Mouse (Mus musculus) bone marrow, adult 2 months (tissue): ENCODE measurements around the gene Sgsh. TPM values are rescaled to one million over a fixed set of nuclear protein-coding genes. Genes with fewer than 3 reads are reported as not detected.
A peak's percentile ranks its signal among the peaks of the same experiment; 100 is the strongest.
"Not testable (repeated sequence)": the region's sequence is repeated elsewhere in the genome, so short reads cannot be mapped to it uniquely, and the experiment has no call there.

Experiments
- H3K27ac ChIP-seq: fragments of 200-500 bp; 2 replicates; pipeline ENCODE4 v1.5.1; 2012; ENCODE audit warnings: low read depth, mild to moderate bottlenecking, control low read depth, inconsistent platforms, low read length; ENCODE audit not compliant: control insufficient read depth, poor library complexity, insufficient read depth
- H3K4me1 ChIP-seq: fragments of 200-500 bp; 2 replicates; pipeline ENCODE4 v1.6.1; 2011; ENCODE audit warnings: low read length; ENCODE audit not compliant: control insufficient read depth, insufficient read depth
- H3K4me3 ChIP-seq: fragments of 200-500 bp; replicated peaks from 2 replicates; pipeline ENCODE3; 2011; ENCODE audit warnings: mild to moderate bottlenecking, low read depth, low read length, control low read depth; ENCODE audit not compliant: control insufficient read depth
- CTCF ChIP-seq: fragments of 200-500 bp; IDR thresholded peaks from 2 replicates; pipeline ENCODE4 v1.5.1; 2011; ENCODE audit warnings: low read length, control low read depth; ENCODE audit not compliant: control insufficient read depth, insufficient read depth
- POLR2A ChIP-seq: fragments of 200-500 bp; IDR thresholded peaks from 2 replicates; pipeline ENCODE4 v1.6.1; 2011; ENCODE audit warnings: low read depth, mild to moderate bottlenecking, control low read depth, low read length, borderline replicate concordance; ENCODE audit not compliant: control insufficient read depth
- WGBS: fragments of 180-500 bp; shearing (Covaris S2); methylation state at CpG from one replicate; pipeline ENCODE4 v1.1.7; 2018; 5-methylcytosine and 5-hydroxymethylcytosine counted together
- polyA plus RNA-seq: library from polyadenylated mRNA; stranded (reverse); fragments of >200 nt; gene quantifications from 2 replicates; pipeline ENCODE4 v1.2.4, GENCODE M21; 2011; ENCODE audit warnings: low replicate concordance; ENCODE audit not compliant: missing spikeins, insufficient read depth, insufficient read length

Sgsh gene
- polyA plus RNA-seq, 1 experiment: 12.0 TPM

DNA sequence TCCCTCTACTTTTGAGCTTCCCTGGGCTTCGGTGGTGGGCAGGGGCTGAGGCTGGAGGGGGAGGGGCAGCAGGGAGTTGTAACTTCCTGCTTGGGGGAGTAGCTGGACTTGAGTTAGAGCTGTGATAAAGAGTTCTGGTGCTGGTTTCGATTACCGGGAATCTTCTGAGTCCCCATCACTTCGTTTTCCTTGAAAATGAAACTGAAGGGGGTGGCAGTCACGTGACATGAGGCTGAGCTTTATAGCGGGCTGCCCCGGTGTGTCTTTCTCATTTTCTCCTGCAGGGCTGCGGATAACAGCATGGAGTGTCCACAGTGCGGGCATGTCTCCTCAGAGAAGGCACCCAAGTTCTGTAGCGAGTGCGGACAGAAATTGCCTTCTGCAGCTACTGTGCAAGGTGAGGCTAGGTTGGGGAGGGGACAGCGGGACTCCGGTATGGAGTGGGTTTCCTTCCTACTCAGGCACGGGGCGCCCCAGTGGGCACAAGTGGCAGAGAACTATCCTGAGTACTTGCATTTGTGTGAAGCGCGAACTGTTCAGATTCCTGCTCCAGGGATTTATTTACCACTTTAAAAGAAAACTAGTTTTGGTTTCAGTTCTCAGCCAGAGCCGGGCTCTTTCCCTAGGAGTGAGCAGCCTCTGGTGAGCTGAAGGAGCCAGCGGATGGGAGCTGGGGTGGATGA lies 37.6 kb upstream of the Sgsh start, which contains the start of gene Rnf213:
TSS of gene Rnf213 (plus strand) at position 301 of the 683 bp plus-strand sequence.
- WGBS: under 1% methylated on average over 19 of the region's 19 CpGs
- Histone ChIP-seq H3K27ac (peak within 1 kb of the TSS; percentile 94), H3K4me1 (peaks cover 4% of the 10 kb centered on the region), H3K4me3 (peak within 1 kb of the TSS; percentile 88)
- TF ChIP-seq CTCF (no peak), POLR2A (peak; percentile 41)

DNA sequence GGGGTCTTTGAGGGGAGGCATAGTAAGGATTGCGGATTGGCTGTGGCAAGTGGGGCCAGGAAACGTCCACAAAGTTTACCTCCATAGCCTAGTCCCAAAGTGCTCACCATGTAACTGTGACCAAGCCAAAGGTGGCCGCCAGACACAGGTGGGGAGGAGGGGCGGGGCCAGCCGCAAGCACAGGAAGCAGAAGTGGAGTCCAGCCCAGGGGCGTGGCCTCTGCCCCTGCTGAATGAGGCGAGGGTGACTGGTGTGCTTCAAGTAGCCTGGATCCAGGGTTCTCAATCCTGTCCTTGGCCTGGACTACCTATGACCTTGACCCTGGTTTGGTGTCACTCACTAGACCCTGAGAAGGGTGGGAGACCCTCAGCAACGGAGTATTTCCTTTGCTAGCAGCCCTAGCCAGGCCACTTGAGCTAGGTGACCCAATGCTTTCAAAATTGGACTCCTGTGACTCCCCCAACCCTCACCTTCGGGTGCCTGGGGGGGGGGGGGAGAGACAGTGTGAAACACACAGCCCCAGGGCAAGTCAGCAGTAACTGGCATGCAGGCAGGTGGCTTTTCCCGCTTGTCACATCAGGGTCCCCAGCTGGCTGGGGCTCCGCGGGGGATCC lies 36.8 kb upstream of the Sgsh start:
- TF ChIP-seq CTCF (no peak), POLR2A (peak; percentile 59; the same call in 1 of the 2 replicates)
- WGBS: 3% methylated on average over 12 of the region's 12 CpGs
- Histone ChIP-seq H3K4me3 (peak overlapping the region; percentile 62), H3K4me1 (peaks cover 6% of the 10 kb centered on the region), H3K27ac (peak overlapping the region; percentile 94)

DNA sequence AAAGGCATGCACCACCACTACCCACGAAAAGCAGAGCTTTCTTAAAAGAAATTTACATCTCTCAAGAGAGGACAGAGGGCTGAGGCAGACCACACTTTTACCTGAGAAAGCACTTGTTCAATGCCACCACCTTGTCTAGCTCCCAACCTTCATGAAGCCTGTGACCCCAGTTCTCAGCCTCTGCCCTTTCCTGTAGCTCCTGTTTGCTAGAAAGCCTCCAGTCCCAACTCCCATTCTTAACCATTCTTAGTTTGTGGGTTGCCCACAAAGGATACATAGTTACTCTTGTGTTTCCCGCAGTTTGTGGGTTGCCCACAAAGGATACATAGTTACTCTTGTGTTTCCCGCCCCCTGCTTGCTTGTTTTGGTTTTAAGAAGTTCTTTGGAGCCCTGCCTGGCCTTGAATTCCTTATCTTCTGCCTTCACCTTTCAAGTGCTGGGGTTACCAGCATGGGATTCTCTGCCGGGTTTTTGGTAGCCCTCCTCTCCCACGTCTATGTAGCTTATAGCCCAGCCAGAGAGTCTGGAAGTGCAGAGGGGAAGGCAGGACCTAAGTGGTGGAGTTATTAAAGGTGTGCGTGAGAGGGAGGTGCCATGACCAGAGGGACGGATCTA lies 36.2 kb upstream of the Sgsh start:
- no peak for TF ChIP-seq POLR2A
- TF ChIP-seq CTCF: no peak
- H3K27ac ChIP-seq: peak overlapping the region; percentile 94
- peaks cover 6% of the 10 kb centered on the region for H3K4me1 ChIP-seq
- H3K4me3 ChIP-seq: peak overlapping the region; percentile 80
- WGBS: 2% methylated on average over 7 of the region's 7 CpGs

DNA sequence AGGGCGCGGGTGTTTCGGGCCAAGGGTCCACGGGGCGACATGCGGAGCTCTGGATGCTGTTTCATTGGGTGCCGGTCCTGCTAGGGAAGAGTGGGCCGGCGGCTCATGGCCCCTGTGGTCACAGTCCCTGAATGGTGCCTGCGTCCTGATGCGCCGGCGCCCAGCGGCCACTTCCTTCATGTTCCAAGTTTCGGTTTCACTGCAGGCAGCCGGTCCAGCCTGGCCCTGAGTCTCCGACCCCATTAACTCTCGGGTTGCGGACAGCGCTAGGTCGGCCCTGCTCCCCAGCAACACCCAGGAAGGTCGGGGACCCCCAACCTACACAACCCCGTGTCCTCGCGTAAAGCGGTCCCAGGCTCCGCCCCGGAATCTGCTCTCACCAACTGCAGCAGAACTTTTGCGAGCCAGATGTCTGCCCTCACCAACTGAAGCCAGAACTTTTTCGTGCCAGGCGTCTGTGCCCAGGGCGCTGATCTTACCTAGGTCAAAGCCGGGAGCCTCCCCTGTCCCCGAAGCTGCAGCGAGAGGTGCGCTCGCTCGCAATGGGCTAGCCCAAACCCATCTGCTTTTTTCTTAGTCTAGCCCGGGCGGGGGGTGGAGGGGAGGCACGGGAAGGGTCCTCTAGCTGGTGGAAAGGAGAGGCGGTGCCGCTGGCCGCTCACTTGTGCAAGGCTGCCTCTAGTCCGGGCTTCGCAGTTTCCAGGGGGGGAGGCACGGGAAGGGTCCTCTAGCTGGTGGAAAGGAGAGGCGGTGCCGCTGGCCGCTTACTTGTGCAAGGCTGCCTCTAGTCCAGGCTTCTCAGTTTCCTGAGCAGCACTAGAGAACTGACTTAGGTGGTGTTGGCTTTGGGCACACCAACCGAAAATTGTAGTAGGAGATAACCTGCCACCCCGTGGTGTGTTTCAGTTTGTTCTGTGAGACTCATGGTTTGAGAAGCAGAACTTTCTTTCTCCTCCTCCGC lies 35.2 kb upstream of the Sgsh start:
- WGBS: 1% methylated on average over 53 of the region's 53 CpGs
- H3K4me3 ChIP-seq: peak overlapping the region; percentile 80
- H3K4me1 ChIP-seq: peaks cover 6% of the 10 kb centered on the region
- TF ChIP-seq CTCF (no peak), POLR2A (peak; percentile 62; the same call in 1 of the 2 replicates)
- H3K27ac ChIP-seq: peak overlapping the region; percentile 94

DNA sequence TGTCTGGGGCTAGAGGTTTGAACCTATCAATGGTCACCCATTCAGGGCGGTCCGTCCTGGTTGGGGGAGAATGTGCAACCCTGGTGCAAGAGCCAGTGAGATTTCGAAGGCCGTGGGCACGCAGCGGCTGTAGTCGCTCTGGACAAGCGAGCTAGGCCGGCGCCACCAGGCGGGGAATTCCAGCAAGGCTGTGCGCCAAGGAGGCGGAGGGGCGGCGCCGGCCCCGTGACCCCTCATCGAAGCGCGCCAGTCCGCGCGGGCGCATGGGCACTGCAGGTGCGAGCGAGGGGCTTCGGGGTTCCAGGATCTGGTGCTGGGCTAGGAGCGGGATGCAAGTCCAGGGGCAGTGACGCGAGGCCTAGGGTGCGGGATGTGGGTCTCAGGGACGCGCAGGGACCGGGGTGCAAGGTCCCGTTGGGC lies 34.5 kb upstream of the Sgsh start:
- peak overlapping the region; percentile 80 for H3K4me3 ChIP-seq
- peak overlapping the region; percentile 94 for H3K27ac ChIP-seq
- peaks cover 6% of the 10 kb centered on the region for H3K4me1 ChIP-seq
- TF ChIP-seq CTCF (peak; percentile 9; the same call in 1 of the 2 replicates), POLR2A (peak; percentile 51; the same call in 1 of the 2 replicates)
- WGBS: under 1% methylated on average over 35 of the region's 35 CpGs

DNA sequence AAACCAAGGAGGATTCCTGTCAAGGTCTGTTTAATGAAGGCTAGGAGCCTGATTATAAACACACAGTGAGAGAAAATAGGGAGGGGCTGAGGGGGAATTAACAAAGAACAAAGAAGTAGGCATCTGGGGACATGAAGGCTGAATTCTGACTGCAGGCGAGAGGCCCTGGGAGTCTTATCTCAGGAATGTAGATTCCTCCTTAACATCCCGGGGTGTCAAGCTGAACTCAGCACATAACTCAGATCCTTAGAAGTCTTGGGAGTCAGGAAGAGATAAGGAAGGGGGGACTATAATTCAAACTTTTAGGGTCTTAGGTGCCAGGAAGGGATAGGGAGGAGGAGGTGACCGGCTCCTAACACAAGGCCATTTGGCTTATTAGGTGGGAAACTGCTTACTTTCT lies 31.9 kb upstream of the Sgsh start:
- H3K27ac ChIP-seq, H3K4me1 ChIP-seq, H3K4me3 ChIP-seq: not testable (repeated sequence)
- 57% methylated on average over 3 of the region's 3 CpGs for WGBS

DNA sequence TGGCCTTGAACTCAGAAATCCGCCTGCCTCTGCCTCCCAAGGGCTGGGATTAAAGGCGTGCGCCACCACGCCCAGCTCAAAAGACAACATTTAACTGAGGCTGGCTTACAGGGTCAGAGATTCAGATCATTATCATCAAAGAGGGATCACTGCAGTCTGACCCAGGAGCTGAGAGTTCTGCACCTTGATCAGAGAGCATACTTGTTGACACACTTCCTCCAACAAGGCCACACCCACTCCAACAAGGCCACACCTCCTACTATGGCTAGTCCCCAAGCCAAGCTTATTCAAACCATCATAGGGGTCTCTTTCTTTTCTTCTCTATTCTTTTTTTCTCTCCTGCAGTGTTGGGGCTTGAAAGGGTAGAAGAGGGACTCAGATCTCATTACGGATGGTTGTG lies 31.0 kb upstream of the Sgsh start:
- Histone ChIP-seq H3K27ac (no peak overlapping the region), H3K4me1 (peaks cover 2% of the 10 kb centered on the region), H3K4me3 (no peak overlapping the region)
- TF ChIP-seq POLR2A (no peak), CTCF (no peak)
- 85% methylated on average over 5 of the region's 5 CpGs for WGBS
